Mouse (Mus musculus) heart, embryonic 12.5 days (tissue): ENCODE measurements around the gene Snrk. TPM values are rescaled to one million over a fixed set of nuclear protein-coding genes. Genes with fewer than 3 reads are reported as not detected.
A peak's percentile ranks its signal among the peaks of the same experiment; 100 is the strongest.

Experiments used
- ATAC-seq: fragments of 200-750 bp; cut with Nextera tagmentation; 2 replicates; pipeline ENCODE4 v1.8.0; 2017; ENCODE audit warnings: moderate TSS enrichment, moderate library complexity; ENCODE audit not compliant: insufficient number of reproducible peaks, low FRiP score
- H3K27ac ChIP-seq: fragments of 300-500 bp; sonication (generic); 2 replicates; pipeline ENCODE4 v1.5.1; 2016; ENCODE audit warnings: mild to moderate bottlenecking, moderate library complexity; ENCODE audit not compliant: poor library complexity, severe bottlenecking
- H3K27me3 ChIP-seq: fragments of 300-500 bp; sonication (generic); replicated peaks from 2 replicates; pipeline ENCODE4 v1.6.1; 2016; ENCODE audit warnings: mild to moderate bottlenecking, moderate library complexity
- H3K36me3 ChIP-seq: fragments of 300-500 bp; sonication (generic); 2 replicates; pipeline ENCODE4 v1.6.1; 2016; ENCODE audit warnings: mild to moderate bottlenecking, moderate library complexity
- H3K4me1 ChIP-seq: fragments of 300-500 bp; sonication (generic); replicated peaks from 2 replicates; pipeline ENCODE4 v1.6.1; 2016; ENCODE audit warnings: mild to moderate bottlenecking
- H3K4me2 ChIP-seq: fragments of 300-500 bp; sonication (generic); 2 replicates; pipeline ENCODE4 v1.6.1; 2016; ENCODE audit warnings: mild to moderate bottlenecking, moderate library complexity
- H3K4me3 ChIP-seq: fragments of 300-500 bp; sonication (generic); 2 replicates; pipeline ENCODE4 v1.5.1; 2016; ENCODE audit warnings: mild to moderate bottlenecking
- H3K9ac ChIP-seq: fragments of 300-500 bp; sonication (generic); 2 replicates; pipeline ENCODE4 v1.6.1; 2016; ENCODE audit warnings: mild to moderate bottlenecking, moderate library complexity
- H3K9me3 ChIP-seq: fragments of 300-500 bp; sonication (generic); replicated peaks from 2 replicates; pipeline ENCODE4 v1.6.1; 2016; ENCODE audit warnings: mild to moderate bottlenecking, moderate library complexity
- WGBS: fragments of 180-500 bp; shearing (Covaris S2); methylation state at CpG from one replicate; pipeline ENCODE4 v1.1.7; 2016; 5-methylcytosine and 5-hydroxymethylcytosine counted together
- polyA plus RNA-seq: library from polyadenylated mRNA; unstranded; fragments of >200 nt; fragmentation: Nextera tagmentation; extraction: Ambion mirVana; gene quantifications from 2 replicates; pipeline ENCODE4 v1.2.1, GENCODE M21; 2016

The Snrk gene
- polyA plus RNA-seq, 1 experiment from 2014 or later: 53.4 TPM

DNA sequence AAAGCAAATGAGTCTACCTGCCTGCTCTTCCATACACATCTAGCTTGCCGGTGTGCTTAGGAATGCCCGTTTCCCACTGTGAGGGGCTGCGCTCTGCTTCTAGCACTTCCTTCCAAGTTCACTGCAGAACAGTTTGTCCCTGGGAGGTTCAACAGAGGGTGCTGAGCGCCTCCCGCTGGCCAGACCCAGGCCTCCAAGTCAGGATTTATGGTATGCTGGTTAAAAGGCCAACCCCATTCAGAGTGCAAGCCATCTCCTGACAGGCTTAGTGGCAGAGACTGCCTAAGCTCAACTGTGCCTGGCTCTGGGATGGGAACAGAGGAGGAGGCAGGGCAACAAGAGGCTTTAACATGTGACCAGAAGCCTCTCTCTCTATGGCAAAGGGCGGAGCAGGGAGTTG lies 82.2 kb downstream of the Snrk start:
- H3K9ac ChIP-seq: no peak overlapping the region
- no peaks in the 10 kb centered on the region for H3K27me3 ChIP-seq
- H3K9me3 ChIP-seq: no peaks in the 10 kb centered on the region
- peaks cover 62% of the 10 kb centered on the region for H3K4me1 ChIP-seq
- ATAC-seq: peak; percentile 44
- 24% methylated on average over 6 of the region's 6 CpGs for WGBS
- no peak overlapping the region for H3K4me2 ChIP-seq
- H3K27ac ChIP-seq: no peak overlapping the region
- H3K36me3 ChIP-seq: no peaks in the 10 kb centered on the region
- H3K4me3 ChIP-seq: no peak overlapping the region

DNA sequence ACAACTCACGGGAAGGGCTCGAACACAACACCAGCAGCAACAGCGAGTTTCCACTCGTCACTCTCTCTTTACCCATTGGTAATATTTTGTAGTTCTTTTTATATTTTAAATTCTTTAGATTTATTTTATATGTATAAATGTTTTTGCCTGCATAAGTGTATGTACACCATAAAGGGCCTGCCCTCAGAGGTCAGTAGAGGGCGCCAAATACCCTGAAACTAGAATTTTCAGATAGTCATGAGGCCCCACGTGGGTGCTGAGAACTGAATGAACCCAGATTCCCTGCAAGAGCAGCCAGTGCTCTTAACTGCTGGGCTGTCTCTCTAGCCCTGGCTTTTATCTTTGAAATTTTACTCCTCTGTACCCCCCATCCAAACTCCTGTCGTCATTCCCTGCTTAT lies 87.4 kb downstream of the Snrk start:
- Histone ChIP-seq H3K4me3 (no peak overlapping the region), H3K36me3 (no peaks in the 10 kb centered on the region), H3K4me2 (no peak overlapping the region), H3K4me1 (peaks cover 38% of the 10 kb centered on the region), H3K9me3 (no peaks in the 10 kb centered on the region), H3K27ac (no peak overlapping the region), H3K9ac (no peak overlapping the region), H3K27me3 (no peaks in the 10 kb centered on the region)
- ATAC-seq: no peak
- 66% methylated on average over 7 of the region's 7 CpGs for WGBS

- H3K36me3 ChIP-seq: no peaks in the 10 kb centered on the region
- 34% methylated on average over 11 of the region's 11 CpGs for WGBS
- H3K9me3 ChIP-seq: no peaks in the 10 kb centered on the region
- H3K4me1 ChIP-seq: peaks cover 32% of the 10 kb centered on the region
- H3K27me3 ChIP-seq: no peaks in the 10 kb centered on the region
- no peak overlapping the region for H3K9ac ChIP-seq
- no peak overlapping the region for H3K4me3 ChIP-seq
- H3K4me2 ChIP-seq: no peak overlapping the region
- ATAC-seq: peak; percentile 66
- H3K27ac ChIP-seq: peak overlapping the region; percentile 68; the same call in 1 of the 2 replicates
Observed at GRCm38 (mm10) chr9:122205543-122206200, 88.6 kb downstream of the Snrk start.

DNA sequence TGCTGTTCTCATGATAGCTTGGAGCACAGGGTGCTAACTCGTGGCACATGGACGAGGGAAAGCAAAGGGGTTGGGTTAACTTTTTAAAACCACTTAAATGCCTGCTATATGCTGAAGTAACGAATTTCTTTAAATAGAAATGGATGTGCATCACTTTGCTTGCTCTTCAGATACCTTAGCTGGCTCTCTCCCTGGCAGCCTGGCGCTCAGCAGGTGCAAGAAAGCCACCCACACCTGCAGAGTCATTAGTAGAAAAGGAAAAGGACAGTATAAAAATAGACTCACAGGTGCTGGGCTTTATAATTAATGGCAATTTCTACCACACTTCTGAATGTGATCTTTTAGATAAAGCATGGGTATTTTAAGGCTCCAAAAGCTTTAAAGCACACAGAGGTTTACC lies 91.2 kb downstream of the Snrk start:
- H3K27ac ChIP-seq: no peak overlapping the region
- 64% methylated on average over 4 of the region's 4 CpGs for WGBS
- peaks cover 29% of the 10 kb centered on the region for H3K4me1 ChIP-seq
- ATAC-seq: no peak
- no peak overlapping the region for H3K9ac ChIP-seq
- no peak overlapping the region for H3K4me2 ChIP-seq
- no peaks in the 10 kb centered on the region for H3K27me3 ChIP-seq
- no peaks in the 10 kb centered on the region for H3K9me3 ChIP-seq
- no peak overlapping the region for H3K4me3 ChIP-seq
- no peaks in the 10 kb centered on the region for H3K36me3 ChIP-seq

- no peak for ATAC-seq
- H3K27ac ChIP-seq: no peak overlapping the region
Observed at GRCm38 (mm10) chr9:122215118-122215517, 98.1 kb downstream of the Snrk start.

DNA sequence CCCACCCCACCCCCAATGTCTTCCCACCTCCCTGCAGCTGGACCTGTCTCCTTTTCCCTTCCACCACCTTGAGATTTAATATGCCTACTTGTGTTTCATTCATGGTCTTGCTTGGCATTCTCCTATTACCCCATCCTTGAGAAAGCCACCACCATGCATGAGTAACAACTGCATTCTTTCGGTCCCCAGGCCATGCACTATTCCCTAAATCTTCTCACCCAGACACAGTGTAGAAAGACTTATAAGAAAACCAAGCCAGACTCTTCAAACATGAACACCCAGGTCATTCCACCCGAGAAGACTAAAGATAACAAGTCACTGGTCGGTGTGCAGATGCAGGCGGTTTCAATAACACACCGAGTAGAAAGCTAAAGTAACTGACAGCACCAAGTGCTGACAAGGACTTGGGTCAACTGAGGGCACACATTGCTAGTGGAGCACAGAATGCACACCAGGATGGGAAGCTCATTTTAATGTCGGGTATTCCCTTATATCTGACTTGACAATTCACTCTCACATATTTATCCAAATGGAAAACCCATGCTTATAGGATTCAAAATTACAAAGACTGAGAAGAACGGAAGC lies 100.0 kb downstream of the Snrk start:
- WGBS: 49% methylated on average over 7 of the region's 7 CpGs
- ATAC-seq: no peak
- Histone ChIP-seq H3K4me2 (no peak overlapping the region), H3K36me3 (no peaks in the 10 kb centered on the region), H3K9me3 (no peaks in the 10 kb centered on the region), H3K4me1 (peaks cover 9% of the 10 kb centered on the region), H3K27ac (no peak overlapping the region), H3K9ac (no peak overlapping the region), H3K27me3 (no peaks in the 10 kb centered on the region), H3K4me3 (no peak overlapping the region)

More at GRCm38 (mm10) chr9:122215118-122215517, 98.1 kb downstream of the Snrk start:
- Histone ChIP-seq H3K27me3 (no peaks in the 10 kb centered on the region), H3K4me3 (no peak overlapping the region), H3K4me1 (peaks cover 9% of the 10 kb centered on the region), H3K9me3 (no peaks in the 10 kb centered on the region), H3K36me3 (no peaks in the 10 kb centered on the region), H3K4me2 (no peak overlapping the region), H3K9ac (no peak overlapping the region)

Other genes starting within 250 kb of the Snrk start
- 0.09 and 0.32 TPM in 2 replicates for gene Ackr2, start 218.9 kb upstream of the Snrk start, polyA plus RNA-seq
- not detected in 2 replicates for gene Cyp8b1, start 201.0 kb upstream of the Snrk start, polyA plus RNA-seq
- 0.68 and 1.00 TPM in 2 replicates for gene Fam198a, start 166.3 kb upstream of the Snrk start, polyA plus RNA-seq
- 14.3 and 14.7 TPM in 2 replicates for gene Pomgnt2, start 120.2 kb upstream of the Snrk start, polyA plus RNA-seq
- 30.5 and 34.7 TPM in 2 replicates for gene Ano10, start 177.2 kb downstream of the Snrk start, polyA plus RNA-seq
- 16.2 and 19.1 TPM in 2 replicates for gene Abhd5, start 234.3 kb downstream of the Snrk start, polyA plus RNA-seq